Mouse (Mus musculus): ENCODE measurements around the gene St6galnac1.

St6galnac1 gene

DNA sequence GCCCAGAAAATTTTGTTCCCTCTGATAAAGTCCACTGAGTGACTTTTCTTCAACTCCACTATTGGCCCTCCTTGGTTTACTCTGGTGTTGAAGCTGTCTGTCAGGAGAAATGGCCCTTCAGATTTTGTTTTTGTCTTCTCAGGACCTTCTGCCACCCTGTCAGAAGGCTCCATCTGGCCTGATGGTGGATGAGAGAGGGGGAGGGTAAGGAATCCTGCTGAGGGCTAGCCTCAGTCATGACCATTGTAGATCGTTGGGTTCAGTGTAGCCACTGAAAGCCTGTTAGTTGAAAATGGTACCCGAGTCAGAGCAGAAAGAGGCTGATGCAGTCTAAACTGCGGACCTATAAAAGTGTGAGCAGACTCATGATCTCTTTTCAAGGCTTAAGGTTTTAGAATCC lies 49.2 kb downstream of the St6galnac1 start:
- no peak for DNase-seq (ENCODE audit: low spot score)

DNA sequence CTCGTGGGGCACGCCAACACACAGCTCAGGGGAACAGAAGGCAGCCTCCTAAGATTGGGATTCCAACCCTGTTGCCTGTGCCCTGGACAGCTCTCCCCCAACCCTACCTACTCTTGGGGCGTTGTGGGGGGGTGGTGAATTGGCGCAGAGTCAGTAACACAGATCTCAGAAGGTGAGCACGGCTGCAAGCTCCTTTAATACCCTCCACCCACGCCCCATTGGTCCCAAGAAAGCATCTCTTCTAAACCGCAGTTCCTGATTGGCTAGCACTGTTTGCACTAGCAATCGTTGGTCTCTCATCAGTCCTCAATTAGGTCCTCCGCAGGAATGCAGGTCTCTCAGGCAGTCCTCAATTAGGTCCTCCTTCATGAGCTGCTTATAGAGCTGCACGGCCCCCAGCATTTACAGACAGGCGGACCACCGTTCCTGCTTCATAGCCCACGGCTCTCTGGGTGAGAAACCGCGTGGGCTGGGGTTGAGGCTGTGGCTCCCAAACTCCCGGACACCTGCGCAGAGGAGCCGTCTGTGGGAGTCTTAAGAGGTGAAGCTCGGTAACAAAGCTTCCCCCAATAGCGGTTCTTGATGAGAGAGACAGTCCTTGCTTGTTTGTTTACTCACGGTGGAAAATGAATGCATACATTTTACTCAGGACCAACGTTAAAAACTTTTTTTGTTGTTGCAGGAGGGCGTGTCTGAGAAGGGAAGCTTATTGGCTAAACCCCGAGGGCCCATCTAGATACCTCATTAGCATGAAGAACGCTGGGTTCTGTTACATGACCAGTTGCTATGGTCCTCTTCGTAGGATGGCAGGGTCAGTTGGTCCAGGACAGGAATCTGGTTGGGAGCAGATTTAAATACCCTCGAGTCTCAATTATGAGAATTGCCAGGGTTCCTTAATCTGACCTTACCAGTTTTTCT lies 50.0 kb downstream of the St6galnac1 start:
- DNase-seq (ENCODE audit: low spot score): no peak

DNA sequence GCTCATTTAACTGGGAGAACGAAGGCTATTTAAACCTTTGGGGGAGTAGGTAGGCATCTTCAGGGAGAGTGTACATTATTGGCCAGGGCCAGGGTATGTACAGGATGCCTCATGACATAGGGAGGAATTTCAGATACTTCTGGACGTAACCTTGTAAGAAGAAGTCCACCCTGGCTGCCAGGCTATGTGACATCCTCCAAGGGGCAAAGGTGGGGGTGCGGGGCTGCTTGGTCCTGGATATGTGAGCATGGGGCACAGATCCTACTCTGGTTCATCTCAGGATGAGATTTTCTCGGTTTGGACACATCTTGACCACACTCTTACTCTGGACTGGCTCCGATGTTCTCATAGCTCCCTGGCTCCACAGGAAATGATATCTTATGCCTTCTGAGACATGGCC lies 52.2 kb downstream of the St6galnac1 start:
- no peak for DNase-seq (ENCODE audit: low spot score)

DNA sequence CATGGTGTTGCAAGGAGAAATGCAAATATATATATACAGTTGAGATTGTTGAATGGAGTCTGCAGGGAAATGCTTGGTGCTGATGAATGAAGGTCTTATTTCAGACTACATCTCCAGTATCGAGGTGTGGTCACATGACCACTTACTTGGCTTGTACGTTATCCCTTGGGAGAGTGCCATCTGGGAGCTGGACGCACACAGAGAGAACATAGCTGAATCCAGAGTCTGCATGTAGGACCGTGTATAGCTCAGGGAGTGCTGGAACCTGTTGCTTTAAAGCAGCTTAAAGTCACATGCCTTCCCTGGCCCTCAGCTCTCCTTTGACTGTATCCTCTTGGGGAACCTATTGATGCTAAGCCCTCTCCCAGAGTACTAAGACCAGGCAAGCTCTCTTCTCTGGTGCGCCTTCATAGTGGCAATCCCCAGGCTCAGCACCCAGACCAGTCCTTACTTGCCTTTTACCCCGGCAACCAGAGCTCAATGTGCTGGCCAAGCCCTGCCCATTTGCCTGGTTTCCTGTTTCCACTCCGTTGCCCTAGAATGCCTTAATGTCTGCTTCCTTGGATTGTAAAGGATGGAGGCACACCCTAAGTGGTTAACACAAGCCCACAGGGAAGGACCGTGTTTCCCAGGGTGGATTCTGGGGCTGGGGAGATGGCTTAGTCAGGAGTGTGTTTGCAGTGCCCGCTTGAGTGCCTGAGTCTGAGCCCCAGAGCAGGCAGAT lies 53.6 kb downstream of the St6galnac1 start:
- no peak for DNase-seq (ENCODE audit: low spot score)

DNA sequence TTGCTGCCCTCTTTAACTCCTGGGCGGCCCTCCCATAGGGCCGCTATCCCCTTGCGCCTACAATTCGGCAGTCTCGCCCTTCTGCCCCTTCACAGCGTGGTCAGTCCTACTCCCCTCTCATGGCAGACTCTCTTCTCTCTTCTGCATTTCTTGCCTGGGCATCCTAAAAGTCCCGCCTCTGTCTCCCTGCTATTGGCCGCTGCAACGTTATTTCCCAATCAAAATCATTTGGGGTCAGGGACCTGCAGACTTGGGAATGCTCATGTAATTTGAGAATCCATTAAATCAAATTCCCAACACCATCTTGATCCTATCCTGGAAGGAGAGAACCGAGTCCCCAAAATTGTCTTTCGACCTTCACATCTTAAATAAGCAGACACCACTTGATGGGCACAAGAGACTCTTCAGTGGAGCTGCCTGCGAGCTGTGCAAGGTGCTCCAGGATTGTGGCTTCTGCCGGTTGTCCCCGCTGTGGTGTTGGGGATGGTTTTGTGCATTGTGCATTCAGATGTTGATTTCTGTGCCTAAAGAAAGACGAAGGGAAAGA lies 54.9 kb downstream of the St6galnac1 start:
- DNase-seq (ENCODE audit: low spot score): no peak

All from ovary, postnatal 10 days (tissue).